In the genomic region with DNA sequence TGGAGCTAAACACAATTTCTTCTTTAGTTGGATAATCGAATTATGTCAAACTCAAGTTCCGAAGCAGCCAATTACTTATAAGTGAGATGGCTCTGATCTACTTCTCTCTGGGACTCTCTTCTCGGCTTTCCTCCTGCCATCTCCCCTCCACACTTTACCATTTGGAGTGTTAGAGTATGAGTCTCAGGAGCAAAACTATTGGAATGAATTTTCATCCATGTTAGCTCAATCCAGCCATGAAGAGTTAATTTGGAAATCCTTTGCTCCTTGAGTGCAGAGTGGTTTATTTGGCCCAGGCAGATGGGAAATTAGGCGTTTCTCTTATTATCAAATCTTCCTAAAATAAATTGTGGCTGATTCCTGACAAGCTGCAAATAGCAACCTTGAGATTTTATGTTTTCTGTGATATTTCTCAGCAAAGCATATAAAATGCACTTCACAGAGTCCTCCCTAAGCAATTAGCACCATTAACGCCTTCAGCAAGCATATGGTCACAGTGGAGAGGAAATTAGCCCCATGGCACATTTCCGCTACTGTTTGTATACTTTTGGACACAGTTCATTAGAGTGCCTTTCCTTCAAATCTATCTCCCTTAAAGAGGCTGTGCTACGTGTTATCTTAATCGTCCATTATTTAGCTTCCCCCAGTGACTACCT, we compare ENCODE assay signal across 13 mouse cellular contexts.
"Had no signal": no experiment of that assay in that cellular context is flagged by ENCODE, and none has a peak within 500 bp of the region (broad histone marks: within the 10 kb centered on the region; RNA-seq: fewer than 3 reads in every experiment).

No protein-coding gene starts in this region.

- DNase-seq: kidney, adult 8-10 months; kidney, postnatal 25 days; layer of hippocampus, adult 9-11 months; layer of hippocampus, postnatal 36 days; lung, embryonic 14.5 days; lung, postnatal 10 days; lung, postnatal 4 days; retina, postnatal 1 day; thymus, postnatal 36 days had no signal

- H3K9me3 ChIP-seq: limb, embryonic 15.5 days; liver, embryonic 12.5 days; midbrain, embryonic 15.5 days had no signal

- H3K4me2 ChIP-seq: limb, embryonic 15.5 days; liver, embryonic 12.5 days; lung, embryonic 14.5 days; midbrain, embryonic 11.5 days; midbrain, embryonic 15.5 days had no signal

- H3K36me3 ChIP-seq: limb, embryonic 15.5 days; liver, embryonic 12.5 days; midbrain, embryonic 15.5 days had no signal

- H3K4me1 ChIP-seq: limb, embryonic 15.5 days; liver, embryonic 12.5 days; midbrain, embryonic 15.5 days had no signal

- H3K9ac ChIP-seq: limb, embryonic 15.5 days; liver, embryonic 12.5 days; lung, embryonic 14.5 days; midbrain, embryonic 15.5 days had no signal

- H3K27me3 ChIP-seq: limb, embryonic 15.5 days; liver, embryonic 12.5 days; midbrain, embryonic 15.5 days had no signal

- ATAC-seq: liver, embryonic 12.5 days; midbrain, embryonic 15.5 days had no signal

- H3K27ac ChIP-seq: limb, embryonic 15.5 days; liver, embryonic 12.5 days; midbrain, embryonic 15.5 days had no signal

- H3K4me3 ChIP-seq: limb, embryonic 15.5 days; liver, embryonic 12.5 days; midbrain, embryonic 15.5 days had no signal
